Mouse (Mus musculus) layer of hippocampus, postnatal 36 days (tissue): ENCODE data around the gene Fam222b. TPM values are rescaled to one million over a fixed set of nuclear protein-coding genes. Genes with fewer than 3 reads are reported as not detected.
"Not testable (repeated sequence)": the region's sequence is repeated elsewhere in the genome, so short reads cannot be mapped to it uniquely, and the experiment has no call there.

Experiments
- DNase-seq, 2 experiments: peaks; one replicate each; pipeline ENCODE4 v3.0.0; 2022
- total RNA-seq, 2 experiments: library from RNA; stranded (reverse); gene quantifications; 2 replicates each; pipeline ENCODE4 v1.2.3; 2021

Fam222b gene
- total RNA-seq, 2 experiments from 2014 or later = 29.5 to 33.0 TPM

DNA sequence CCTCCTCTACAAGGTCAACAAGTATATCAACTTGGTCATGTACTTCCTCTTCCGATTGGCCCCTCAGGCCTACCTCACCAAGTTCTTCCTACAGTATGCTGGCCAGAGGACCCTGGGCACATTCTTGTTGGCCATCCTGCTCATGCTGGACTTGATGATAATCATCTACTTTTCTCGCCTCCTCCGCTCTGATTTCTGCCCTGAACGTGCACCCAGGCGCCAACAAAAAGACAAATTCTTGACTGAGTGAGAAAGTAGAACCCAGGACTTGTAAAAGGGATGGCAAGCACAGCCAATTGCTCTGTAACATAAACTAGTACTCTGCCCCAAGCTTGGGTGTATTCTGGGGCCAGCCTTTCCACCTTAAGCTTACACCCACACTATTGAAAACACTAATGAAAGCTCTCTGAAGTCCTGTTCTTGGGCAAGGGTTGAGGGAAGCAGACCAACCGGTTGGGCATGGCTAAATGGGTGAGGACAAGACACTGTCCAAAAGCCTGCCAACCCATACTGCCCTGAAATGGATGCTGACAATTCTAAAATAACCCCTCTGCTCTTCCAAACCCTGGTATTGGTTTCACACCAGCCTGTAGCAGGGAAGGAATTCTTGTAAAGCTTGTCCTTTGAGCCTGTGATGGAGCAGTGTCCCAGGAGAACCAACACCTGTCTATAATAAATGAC, 85.8 kb downstream of the Fam222b start:
- no peak for DNase-seq

DNA sequence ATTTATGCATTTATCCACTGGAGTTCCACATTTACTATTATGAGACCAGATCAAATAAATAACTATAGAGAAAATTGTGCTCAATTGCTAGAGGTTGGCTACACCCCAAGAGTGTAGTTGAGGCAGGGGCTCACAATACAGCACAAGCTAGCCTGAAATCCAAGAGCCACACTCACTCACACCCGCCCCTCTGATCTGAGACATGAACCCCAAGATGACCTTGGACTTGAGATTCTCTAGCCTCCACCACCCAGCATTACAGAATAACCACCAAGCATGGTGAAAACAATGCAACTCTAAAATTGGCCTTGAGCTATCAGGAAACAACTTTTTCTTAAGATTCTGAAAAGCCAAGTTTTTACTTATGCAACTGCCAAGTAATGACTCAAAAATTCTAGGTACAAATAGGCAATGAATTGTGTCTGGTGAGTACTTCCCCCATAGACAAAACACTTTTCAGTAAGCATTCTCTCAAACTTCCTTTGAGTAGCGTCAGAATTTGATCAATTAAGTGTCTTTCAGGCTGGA, 87.4 kb downstream of the Fam222b start:
- DNase-seq = no peak

DNA sequence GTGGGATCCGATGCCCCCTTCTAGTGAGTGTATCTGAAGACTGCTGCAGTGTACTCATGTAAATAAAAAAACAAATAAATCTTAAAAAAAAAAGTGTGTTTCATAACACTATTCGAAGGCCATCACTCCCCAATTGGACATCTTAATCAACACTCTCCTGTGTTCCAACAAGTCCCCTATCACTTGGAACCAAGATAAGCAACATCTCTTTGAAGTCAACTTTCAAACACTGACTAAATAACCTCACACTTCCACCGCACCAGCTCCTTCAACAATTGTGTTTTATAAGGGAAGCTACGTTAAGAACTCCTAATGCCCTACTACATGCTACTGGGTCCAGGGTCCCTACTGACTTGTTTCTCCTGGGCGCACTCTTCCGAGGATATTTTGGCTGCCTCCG, 88.0 kb downstream of the Fam222b start:
- DNase-seq = no peak

DNA sequence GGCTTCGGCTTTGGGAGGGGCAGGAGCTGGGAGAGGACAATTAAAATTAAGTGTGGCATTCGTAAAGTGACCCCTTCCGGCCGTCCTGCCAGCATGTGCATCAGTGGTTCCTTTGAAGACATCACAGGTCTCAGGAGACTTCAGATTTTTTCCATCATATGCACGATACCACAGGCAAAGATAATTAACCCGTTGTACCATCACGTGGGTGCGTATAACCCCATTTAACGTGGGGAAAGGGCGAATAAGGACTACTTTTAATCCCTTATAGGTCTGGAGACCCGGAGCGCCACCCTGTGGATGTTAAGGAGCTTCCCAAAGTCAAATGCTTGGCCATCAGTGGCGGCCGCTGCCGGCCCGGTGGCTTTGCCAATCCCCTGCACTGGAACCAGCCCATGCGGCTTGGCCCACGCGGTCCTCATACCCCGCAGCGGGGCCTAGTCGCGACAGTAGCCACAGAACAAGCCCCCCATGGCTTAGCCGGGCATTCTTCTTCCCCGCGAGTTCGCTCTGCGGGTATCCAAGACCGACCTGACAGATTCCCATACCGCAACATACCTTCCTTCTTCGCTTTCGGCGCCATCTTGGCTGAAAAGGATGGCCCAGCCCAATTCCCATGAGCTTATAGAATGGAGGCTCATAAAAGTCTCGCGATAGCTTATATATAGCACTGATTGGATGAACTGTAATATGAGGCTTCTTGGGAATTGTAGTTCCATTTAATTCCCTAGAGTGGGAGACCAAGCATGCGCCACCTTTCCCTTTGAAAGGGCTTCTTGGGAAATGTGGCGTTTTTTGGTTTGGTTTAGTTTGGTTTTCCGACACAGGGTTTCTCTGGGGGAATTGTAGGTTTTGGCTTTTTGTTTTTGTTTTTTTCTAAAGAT, 88.7 kb downstream of the Fam222b start, which contains the start of gene Rpl23a:
TSS of gene Rpl23a (minus strand) at position 624 of the 884 bp plus-strand sequence.
- DNase-seq = peak; percentile 85 to 88

DNA sequence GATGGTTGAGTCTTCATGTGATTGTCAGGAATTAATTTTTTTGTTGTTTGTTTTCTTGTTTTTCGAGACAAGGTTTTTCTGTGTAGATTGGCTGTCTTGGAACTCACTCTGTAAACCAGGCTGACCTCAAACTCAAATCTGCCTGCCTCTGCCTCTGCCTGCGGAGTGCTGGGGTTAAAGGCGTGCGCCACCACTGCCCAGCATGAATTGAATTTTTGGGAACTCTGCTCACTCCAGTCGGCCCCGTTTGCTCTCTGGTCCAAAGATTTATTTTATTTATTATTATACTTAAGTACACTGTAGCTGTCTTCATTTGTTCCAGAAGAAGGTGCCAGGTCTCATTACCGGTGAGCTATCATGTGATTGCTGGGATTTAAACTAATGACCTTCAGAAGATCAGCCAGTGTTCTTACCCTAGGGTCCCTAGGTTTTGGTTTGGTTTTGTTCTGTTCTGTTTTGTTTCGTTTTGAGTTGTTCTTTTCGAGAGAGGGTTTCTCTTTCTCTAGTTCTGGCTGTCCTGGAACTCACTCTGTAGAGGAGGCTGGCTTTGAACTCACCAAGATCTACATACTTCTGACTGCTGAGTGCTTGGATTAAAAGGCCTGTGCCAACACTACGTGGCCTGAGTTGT, 89.5 kb downstream of the Fam222b start:
- no peak for DNase-seq

DNA sequence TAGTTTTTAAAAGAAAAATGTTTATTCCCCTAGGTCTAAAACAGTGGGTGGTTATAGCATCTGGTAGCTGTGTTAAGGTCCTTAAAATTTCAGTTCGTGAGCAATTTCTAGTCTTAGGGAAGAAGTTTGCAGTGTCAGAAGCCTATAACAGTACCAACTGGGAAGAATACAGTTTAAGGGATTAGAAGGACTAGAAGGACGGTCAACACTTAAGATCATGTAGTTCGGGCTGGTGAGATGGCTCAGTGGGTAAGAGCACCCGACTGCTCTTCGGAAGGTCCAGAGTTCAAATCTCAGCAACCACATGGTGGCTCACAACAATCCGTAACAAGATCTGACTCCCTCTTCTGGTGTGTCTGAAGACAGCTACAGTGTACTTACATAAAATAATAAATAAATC, 90.2 kb downstream of the Fam222b start:
- DNase-seq = not testable (repeated sequence)

DNA sequence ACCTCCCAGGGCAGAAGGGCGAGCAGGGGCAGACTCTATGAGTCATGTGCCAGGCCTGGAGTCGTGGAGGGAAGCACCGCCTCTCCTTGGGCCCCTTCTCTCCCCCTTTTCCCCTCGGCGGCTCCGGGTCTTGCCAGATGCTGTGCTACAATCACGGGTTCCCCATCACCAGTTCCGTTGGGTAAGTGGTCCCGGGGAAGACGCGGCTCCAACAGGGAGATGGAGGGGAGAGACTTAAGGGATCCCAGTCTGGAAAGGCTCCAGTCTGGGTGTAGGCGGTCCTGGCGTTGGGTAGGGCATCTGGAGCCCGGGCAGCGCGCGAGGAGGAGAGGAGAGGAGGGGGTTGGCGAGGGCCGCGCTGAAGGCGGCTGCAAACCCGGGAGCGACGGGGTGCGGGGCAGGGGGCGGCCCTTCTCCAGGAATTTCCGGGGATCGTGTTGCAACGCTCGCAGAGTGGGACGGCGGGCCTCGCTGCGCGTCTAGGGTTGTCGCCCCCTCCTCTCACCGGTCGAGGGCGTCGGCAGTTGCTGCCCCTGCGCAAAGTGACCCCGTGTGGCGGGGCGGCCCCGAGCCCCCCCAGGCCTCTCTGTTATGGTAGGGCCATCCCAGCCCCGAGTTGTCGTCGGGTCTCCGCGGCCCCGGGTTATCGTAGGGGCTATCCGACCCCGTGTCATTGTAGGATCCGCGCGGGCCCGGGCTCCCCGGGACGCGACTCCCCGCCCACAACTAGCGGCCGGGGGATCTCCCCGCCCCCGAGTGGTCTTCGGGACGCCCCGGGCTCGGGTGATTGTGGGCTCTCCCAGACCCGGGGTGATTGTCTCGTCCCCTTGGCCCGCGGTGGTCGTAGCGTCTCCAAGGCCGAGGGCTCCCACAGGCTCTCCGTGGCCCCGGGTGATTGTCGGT, 94.1 kb downstream of the Fam222b start, which contains the start of gene Rab34:
TSS of gene Rab34 (plus strand) at position 100 of the 903 bp plus-strand sequence.
- DNase-seq = peak; percentile 77 to 82

DNA sequence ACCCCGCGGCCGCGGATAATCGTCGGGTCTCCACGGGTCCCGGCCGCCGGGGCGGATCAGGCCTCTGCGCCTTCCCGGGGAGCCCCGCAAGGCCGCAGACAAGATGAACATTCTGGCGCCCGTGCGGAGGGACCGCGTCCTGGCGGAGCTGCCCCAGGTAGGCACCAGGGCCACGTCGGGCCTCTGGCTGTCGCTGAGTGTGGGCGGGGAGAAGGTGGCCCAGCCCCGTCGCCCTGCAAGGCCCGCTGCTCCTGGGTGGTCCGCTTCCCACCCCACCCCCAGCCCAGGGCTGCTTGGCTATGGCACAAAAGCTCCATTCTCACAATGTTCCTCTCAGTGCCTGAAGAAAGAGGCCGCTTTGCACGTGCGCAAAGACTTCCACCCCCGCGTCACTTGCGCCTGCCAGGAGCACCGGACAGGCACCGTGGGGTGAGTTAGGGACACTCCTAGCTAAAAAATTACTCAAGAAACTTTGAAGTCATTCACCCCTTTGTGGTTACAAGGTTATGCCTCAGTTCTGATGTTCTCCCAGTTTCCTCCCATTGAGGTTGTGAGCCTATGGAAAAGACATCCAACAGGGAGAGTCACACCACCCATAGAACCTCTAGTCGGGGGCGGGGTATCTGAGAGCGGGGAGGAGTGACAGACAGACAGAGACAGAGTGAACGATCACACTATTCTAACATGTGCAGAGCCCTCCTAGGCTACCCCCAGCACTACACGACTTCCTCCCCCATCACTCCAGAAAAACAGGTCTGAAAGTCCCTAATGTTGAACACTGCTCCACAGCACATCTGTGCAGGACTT, 95.0 kb downstream of the Fam222b start:
- peak; percentile 72 to 74 for DNase-seq

DNA sequence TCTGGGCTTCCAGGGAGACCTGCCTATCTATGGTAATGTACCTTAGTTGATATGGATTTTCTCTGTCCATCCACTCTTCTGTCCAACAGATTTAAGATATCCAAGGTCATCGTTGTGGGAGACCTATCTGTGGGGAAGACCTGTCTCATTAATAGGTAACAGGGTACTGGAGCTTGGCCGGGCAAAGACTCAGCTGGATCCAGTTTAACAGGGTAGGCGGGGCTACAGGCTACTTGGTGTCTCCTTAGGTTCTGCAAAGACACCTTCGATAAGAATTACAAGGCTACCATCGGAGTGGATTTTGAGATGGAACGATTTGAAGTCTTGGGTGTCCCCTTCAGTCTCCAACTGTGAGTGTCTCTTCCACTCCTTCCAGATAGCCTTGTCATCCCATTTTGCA, 95.6 kb downstream of the Fam222b start:
- no peak for DNase-seq

DNA sequence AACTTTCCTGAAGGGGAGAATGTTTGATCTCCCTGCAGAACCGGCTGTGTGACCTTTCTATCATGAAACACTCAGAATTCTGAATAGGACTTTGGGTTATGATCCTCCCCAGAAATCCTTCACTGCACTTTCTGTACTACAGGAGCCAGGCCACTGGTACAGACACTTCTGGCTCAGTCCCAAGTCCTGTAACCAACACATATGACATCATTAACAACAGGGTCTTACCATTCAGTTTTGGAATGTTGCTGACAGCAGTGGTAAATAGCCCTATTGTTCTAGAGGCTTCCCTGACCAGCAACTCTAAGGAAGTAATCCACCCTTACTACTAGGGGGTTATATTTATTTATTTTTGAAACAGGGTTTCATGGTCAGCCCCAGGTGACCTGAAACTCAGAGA, 98.7 kb downstream of the Fam222b start, which contains the start of gene Proca1:
TSS of gene Proca1 (plus strand) at position 280 of the 400 bp plus-strand sequence.
- DNase-seq = no peak

DNA sequence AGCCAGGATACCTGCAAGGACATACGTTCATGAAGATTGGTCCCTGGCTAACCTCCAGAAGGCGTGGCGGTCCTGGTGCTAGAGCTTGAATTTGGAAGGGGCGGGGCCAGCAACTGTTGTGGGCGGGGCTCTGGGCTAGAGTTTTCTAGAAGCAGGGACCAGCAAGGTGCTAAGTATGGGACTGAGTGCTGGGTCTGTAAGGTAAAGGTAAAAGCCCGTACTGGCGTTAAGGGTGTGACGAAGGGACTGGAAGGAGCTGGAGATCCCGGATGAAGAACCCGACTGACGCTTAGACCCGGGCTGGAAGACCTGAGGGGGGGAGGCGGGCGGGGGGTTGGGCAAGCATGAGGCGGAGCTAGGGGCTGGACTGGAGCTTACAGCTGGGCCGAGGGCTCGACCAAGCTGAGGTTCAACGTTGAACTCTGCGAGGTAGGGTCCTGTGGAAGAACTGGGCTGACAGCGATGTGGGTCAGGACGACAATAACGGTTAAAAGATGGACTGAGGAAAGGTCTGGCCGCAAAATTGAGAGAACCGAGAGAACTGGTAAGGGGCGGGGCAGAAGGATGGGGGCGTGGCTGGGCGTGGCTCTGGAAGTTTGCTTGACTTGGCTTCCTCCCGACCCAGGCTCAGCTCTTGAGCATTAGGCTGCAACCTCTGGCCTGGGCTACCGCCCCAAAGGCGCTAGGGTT, 100.1 kb downstream of the Fam222b start:
- DNase-seq = no peak

DNA sequence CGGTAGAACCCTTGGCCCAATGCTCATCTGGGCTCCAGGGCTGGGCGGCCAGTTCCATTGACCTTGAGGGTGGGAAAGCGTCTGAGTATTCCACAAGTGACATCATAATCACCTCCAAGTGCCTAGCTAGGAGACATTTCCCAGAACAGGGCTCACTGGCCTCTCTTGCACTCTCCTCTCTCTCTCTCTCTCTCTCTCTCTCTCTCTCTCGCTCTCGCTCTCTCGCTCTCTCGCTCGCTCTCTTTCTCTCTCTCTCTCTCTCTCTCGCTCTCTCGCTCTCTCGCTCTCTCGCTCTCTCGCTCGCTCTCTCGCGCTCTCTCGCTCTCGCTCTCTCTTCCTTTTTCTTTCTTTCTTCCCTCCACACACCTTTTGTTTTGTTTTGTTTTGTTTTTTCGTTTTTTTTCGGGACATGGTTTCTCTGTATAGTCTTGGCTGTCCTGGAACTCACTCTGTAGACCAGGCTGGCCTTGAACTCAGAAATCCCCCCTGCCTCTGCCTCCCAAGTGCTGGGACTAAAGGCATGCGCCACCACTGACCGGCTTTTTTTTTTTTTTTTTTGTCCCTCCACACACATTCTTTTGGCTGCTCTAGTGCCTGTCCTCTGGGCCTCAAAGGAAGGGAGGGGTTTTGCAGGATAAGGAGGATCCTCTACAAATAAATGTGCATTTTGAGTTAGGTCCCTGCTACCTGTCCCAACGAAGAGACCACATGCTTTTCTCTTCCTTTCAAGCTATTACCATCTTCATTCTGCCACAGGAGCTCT, 100.8 kb downstream of the Fam222b start:
- no peak for DNase-seq

DNA sequence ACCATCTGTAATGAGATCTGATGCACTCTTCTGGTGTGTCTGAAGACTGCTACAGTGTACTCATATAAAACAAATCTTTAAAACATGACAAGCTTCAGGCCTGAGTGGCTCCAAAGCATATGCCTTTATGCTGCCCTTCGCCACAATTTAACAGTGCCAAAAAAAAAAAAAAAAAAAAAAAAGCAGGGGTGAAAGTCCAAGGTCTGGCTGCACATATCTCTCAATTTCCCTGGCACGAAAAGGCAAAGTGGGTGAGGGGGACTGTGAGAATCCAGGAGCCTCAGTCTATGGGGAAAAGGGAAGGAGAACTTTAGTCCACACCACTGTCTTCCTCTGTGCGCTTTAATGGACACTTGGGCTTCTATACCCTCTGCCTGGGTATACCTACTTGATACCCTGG, 107.9 kb downstream of the Fam222b start:
- DNase-seq = no peak

DNA sequence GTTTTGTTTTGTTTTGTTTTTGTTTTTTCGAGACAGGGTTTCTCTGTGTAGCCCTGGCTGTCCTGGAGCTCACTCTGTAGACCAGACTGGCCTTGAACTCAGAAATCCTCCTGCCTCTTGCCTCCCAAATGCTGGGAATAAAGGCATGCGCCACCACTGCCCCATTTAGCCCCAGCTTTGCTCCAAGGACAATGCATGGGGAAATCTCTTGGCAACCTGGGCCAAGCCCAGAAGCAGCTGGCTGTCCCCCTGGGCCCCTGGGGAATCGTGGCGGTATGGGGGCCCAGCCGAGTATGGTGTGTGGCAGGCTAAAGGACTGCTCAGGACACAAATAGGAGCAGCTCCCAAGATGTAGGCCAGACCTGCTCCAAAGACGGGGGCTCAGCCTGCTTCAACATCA, 109.8 kb downstream of the Fam222b start:
- no peak for DNase-seq

DNA sequence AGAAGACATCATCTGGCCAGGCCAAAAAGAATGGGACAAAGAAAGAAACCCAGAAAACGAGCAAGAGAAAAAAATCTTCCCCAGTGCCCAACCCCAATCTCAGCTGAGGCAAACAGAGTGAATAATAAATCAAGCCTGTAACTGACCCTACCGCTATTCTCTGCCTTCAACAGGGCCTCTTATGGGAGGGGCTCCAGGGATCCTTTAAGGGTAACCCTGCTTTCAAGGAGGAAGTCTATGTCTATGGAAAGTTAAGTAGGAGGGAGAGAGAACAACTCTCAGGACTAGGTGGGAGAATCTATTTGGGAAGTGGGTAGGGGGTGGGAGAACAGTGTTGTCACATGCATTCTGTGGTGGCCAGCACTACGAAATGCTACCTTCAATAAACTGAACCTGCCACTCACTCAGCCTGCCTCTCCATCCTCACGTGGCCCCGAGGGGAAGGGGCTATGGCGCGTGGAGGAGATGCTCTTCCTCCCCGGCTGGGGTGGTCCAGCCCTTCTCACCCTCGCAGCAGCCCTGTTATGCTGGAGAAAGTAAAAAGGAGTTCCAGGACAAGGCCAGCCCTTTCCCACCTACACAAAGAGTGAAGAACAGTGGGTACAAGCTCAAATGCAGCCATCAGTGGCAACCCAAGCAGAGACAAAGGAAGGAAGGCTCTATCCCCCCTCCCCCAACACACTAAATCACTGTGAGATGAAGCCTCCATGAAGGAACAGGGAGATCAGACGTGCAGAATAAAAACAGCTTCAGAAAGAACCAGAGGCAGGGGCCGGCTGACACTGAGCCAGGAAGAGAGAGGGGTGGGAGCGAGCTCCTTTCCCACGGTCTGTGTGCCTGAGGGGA, 111.1 kb downstream of the Fam222b start:
- DNase-seq = no peak
